Mouse (Mus musculus) heart, adult 2 months (tissue): ENCODE measurements around the gene Abhd16b.

Experiments used
- CTCF ChIP-seq: fragments of 200-600 bp; IDR thresholded peaks from 2 replicates; pipeline ENCODE4 v1.8.1; 2022; ENCODE audit warnings: antibody characterized with exemption, mild to moderate bottlenecking, moderate library complexity
- EP300 ChIP-seq: fragments of 200-500 bp; IDR thresholded peaks from 2 replicates; pipeline ENCODE4 v1.6.1; 2011; ENCODE audit warnings: low read depth, low read length, control low read depth; ENCODE audit not compliant: insufficient read depth

DNA sequence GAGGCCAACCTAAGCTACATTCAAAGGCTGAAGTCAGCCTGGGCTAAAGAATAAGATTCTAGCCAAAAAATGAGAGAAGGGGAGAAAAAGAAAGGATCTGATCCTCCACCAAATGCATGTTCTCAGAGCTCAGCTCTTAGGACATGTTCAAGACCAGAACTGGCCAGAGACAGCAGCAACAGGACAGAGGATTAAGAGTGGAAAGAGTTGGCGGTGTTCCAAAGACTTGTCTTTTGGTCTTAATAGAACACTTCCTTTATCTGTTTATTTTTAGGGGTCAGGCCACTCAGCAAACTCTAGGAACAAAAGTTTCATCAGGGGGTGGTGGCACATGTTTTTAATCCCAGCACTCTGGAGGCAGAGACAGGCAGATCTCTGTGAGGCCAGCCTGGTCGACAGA is 37.1 kb upstream of the Abhd16b start:
- TF ChIP-seq CTCF (no peak), EP300 (no peak)
